Mouse (Mus musculus) testis, adult 2 months (tissue): ENCODE data around the gene Dhx35.

Experiments
- CTCF ChIP-seq: fragments of 200-500 bp; IDR thresholded peaks from 2 replicates; pipeline ENCODE4 v1.5.1; 2012; ENCODE audit warnings: low read depth, mild to moderate bottlenecking, inconsistent platforms, low read length, moderate library complexity; ENCODE audit not compliant: control insufficient read depth, insufficient read depth, insufficient replicate concordance
- POLR2A ChIP-seq: fragments of 200-500 bp; IDR thresholded peaks from 2 replicates; pipeline ENCODE4 v1.6.1; 2012; ENCODE audit warnings: low read depth, mild to moderate bottlenecking, inconsistent platforms, low read length, moderate library complexity; ENCODE audit not compliant: control insufficient read depth

DNA sequence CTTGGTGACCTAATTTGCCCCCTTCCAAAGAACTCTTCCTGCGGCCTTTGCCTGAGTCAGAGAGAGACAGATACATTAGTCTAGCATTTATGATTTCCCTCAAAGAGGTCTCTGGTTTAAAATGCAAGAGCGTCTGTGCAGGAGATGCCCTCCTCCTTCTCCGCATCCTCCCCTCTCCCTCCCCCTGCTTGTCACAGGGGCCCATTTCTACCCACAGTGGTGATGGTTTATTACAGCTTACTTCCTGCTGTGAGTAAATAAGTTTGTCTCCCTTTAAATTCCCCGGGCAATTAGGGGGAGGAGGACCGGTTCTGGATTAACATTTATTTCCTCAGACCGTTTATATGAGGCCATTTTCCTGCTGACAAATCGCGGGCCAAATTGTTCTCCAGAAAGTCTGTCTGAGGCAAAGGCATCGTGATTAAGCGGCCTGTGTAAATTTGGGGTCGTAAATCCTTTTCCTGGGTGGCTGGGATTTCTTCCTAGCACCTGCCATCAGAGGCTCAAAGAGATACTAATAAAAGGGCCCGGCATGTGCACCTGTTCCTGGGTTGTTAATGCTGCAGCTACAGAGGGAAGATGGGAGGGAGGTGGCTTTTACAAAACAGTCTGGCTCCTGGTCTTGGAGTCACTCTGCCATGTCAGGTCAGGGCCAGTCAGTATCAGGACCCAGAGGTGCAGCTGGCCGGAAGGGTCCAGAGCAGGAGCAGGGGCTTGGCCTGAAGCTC is 104.0 kb downstream of the Dhx35 start:
- TF ChIP-seq CTCF (no peak), POLR2A (no peak)
